Mouse (Mus musculus): ENCODE measurements around the gene Gm20388. TPM values are rescaled to one million over a fixed set of nuclear protein-coding genes. Genes with fewer than 3 reads are reported as not detected.

The Gm20388 gene
- polyA plus RNA-seq, 1 experiment from 2014 or later: not detected

- H3K9me3 ChIP-seq: no peaks in the 10 kb centered on the region
- no peak overlapping the region for H3K27ac ChIP-seq (replicated peaks)
- no peak overlapping the region for H3K4me3 ChIP-seq
- 78% methylated on average over 5 of the region's 5 CpGs for WGBS
- H3K27me3 ChIP-seq (replicated peaks): no peaks in the 10 kb centered on the region; the same call in 1 of the 2 replicates
- H3K36me3 ChIP-seq: no peaks in the 10 kb centered on the region
- H3K9ac ChIP-seq: no peak overlapping the region
- H3K4me1 ChIP-seq: peaks cover 18% of the 10 kb centered on the region
- no peak overlapping the region for H3K4me2 ChIP-seq
- no peak for ATAC-seq (ENCODE audit: extremely low read depth, insufficient number of reproducible peaks, low FRiP score, low TSS enrichment)
Measured at GRCm38 (mm10) chr8:120627298-120627697, 716.7 kb downstream of the Gm20388 start.

GRCm38 (mm10) chr8:120630031-120630430 lies 719.4 kb downstream of the Gm20388 start:
- Histone ChIP-seq H3K27ac (replicated peaks) (no peak overlapping the region), H3K4me3 (no peak overlapping the region), H3K36me3 (no peaks in the 10 kb centered on the region), H3K4me2 (no peak overlapping the region), H3K9me3 (no peaks in the 10 kb centered on the region), H3K4me1 (peaks cover 25% of the 10 kb centered on the region), H3K9ac (no peak overlapping the region), H3K27me3 (replicated peaks) (peaks cover 24% of the 10 kb centered on the region)
- no peak for ATAC-seq (ENCODE audit: extremely low read depth, insufficient number of reproducible peaks, low FRiP score, low TSS enrichment)
- WGBS: 36% methylated on average over 5 of the region's 5 CpGs

- no peak overlapping the region for H3K9ac ChIP-seq
- H3K36me3 ChIP-seq: no peaks in the 10 kb centered on the region
- H3K27ac ChIP-seq (replicated peaks): no peak overlapping the region
- H3K4me3 ChIP-seq: no peak overlapping the region
- no peak for ATAC-seq (ENCODE audit: extremely low read depth, insufficient number of reproducible peaks, low FRiP score, low TSS enrichment)
- H3K4me1 ChIP-seq: peaks cover 25% of the 10 kb centered on the region
- H3K9me3 ChIP-seq: no peaks in the 10 kb centered on the region
- peaks cover 30% of the 10 kb centered on the region for H3K27me3 ChIP-seq (replicated peaks)
- H3K4me2 ChIP-seq: no peak overlapping the region
- WGBS: 38% methylated on average over 6 of the region's 6 CpGs
Measured at GRCm38 (mm10) chr8:120630848-120631247, 720.2 kb downstream of the Gm20388 start.

GRCm38 (mm10) chr8:120631441-120632375 lies 721.1 kb downstream of the Gm20388 start:
- ATAC-seq (ENCODE audit: extremely low read depth, insufficient number of reproducible peaks, low FRiP score, low TSS enrichment): no peak
- no peak overlapping the region for H3K9ac ChIP-seq
- H3K27ac ChIP-seq (replicated peaks): no peak overlapping the region
- no peak overlapping the region for H3K4me2 ChIP-seq
- WGBS: 73% methylated on average over 21 of the region's 21 CpGs
- H3K36me3 ChIP-seq: no peaks in the 10 kb centered on the region
- H3K27me3 ChIP-seq (replicated peaks): peaks cover 36% of the 10 kb centered on the region
- no peaks in the 10 kb centered on the region for H3K9me3 ChIP-seq
- H3K4me1 ChIP-seq: peaks cover 25% of the 10 kb centered on the region
- no peak overlapping the region for H3K4me3 ChIP-seq

- H3K4me3 ChIP-seq: peak overlapping the region; percentile 70
- H3K4me1 ChIP-seq: peaks cover 25% of the 10 kb centered on the region
- H3K9ac ChIP-seq: peak overlapping the region; percentile 85
- peak overlapping the region; percentile 99 for H3K4me2 ChIP-seq
- H3K9me3 ChIP-seq: no peaks in the 10 kb centered on the region
- H3K36me3 ChIP-seq: no peaks in the 10 kb centered on the region
- ATAC-seq (ENCODE audit: extremely low read depth, insufficient number of reproducible peaks, low FRiP score, low TSS enrichment): no peak
- peaks cover 36% of the 10 kb centered on the region for H3K27me3 ChIP-seq (replicated peaks)
- 31% methylated on average over 17 of the region's 17 CpGs for WGBS
- H3K27ac ChIP-seq (replicated peaks): no peak overlapping the region
Measured at GRCm38 (mm10) chr8:120632969-120633664, 722.5 kb downstream of the Gm20388 start.

GRCm38 (mm10) chr8:120633665-120634271 lies 723.1 kb downstream of the Gm20388 start:
- H3K27ac ChIP-seq (replicated peaks): no peak overlapping the region
- H3K9ac ChIP-seq: peak overlapping the region; percentile 85
- peak overlapping the region; percentile 70 for H3K4me3 ChIP-seq
- 3% methylated on average over 44 of the region's 44 CpGs for WGBS
- peaks cover 36% of the 10 kb centered on the region for H3K27me3 ChIP-seq (replicated peaks)
- H3K9me3 ChIP-seq: no peaks in the 10 kb centered on the region
- H3K4me2 ChIP-seq: peak overlapping the region; percentile 99
- H3K4me1 ChIP-seq: peaks cover 25% of the 10 kb centered on the region
- H3K36me3 ChIP-seq: no peaks in the 10 kb centered on the region
- ATAC-seq (ENCODE audit: extremely low read depth, insufficient number of reproducible peaks, low FRiP score, low TSS enrichment): no peak

GRCm38 (mm10) chr8:120634329-120634839 lies 723.7 kb downstream of the Gm20388 start:
- no peaks in the 10 kb centered on the region for H3K9me3 ChIP-seq
- peak overlapping the region; percentile 70 for H3K4me3 ChIP-seq
- H3K9ac ChIP-seq: peak overlapping the region; percentile 85
- no peak for ATAC-seq (ENCODE audit: extremely low read depth, insufficient number of reproducible peaks, low FRiP score, low TSS enrichment)
- H3K27me3 ChIP-seq (replicated peaks): peaks cover 36% of the 10 kb centered on the region
- WGBS: 1% methylated on average over 39 of the region's 42 CpGs
- peaks cover 25% of the 10 kb centered on the region for H3K4me1 ChIP-seq
- no peaks in the 10 kb centered on the region for H3K36me3 ChIP-seq
- H3K27ac ChIP-seq (replicated peaks): no peak overlapping the region
- peak overlapping the region; percentile 99 for H3K4me2 ChIP-seq

GRCm38 (mm10) chr8:120641245-120641644 lies 730.6 kb downstream of the Gm20388 start:
- WGBS: 22% methylated on average over 8 of the region's 8 CpGs
- Histone ChIP-seq H3K9ac (no peak overlapping the region), H3K9me3 (no peaks in the 10 kb centered on the region), H3K27ac (replicated peaks) (0 out of 2 replicates have a peak overlapping the region, but pooled peaks have one; percentile 39), H3K4me1 (peaks cover 13% of the 10 kb centered on the region), H3K4me3 (no peak overlapping the region), H3K27me3 (replicated peaks) (0 out of 2 replicates have a peak, but pooled peaks cover 2% of the 10 kb centered on the region), H3K36me3 (no peaks in the 10 kb centered on the region), H3K4me2 (no peak overlapping the region)
- no peak for ATAC-seq (ENCODE audit: extremely low read depth, insufficient number of reproducible peaks, low FRiP score, low TSS enrichment)

- H3K27me3 ChIP-seq (replicated peaks): no peaks in the 10 kb centered on the region
- WGBS: 68% methylated on average over 10 of the region's 10 CpGs
- no peak overlapping the region for H3K27ac ChIP-seq (replicated peaks)
- no peak overlapping the region for H3K4me3 ChIP-seq
- no peaks in the 10 kb centered on the region for H3K36me3 ChIP-seq
- H3K9me3 ChIP-seq: no peaks in the 10 kb centered on the region
- H3K4me1 ChIP-seq: peaks cover 13% of the 10 kb centered on the region
- ATAC-seq (ENCODE audit: extremely low read depth, insufficient number of reproducible peaks, low FRiP score, low TSS enrichment): no peak
- no peak overlapping the region for H3K9ac ChIP-seq
- no peak overlapping the region for H3K4me2 ChIP-seq
Measured at GRCm38 (mm10) chr8:120642031-120642662, 731.5 kb downstream of the Gm20388 start.

- Histone ChIP-seq H3K9ac (no peak overlapping the region), H3K27me3 (replicated peaks) (no peaks in the 10 kb centered on the region), H3K4me1 (peaks cover 13% of the 10 kb centered on the region), H3K4me3 (no peak overlapping the region), H3K36me3 (no peaks in the 10 kb centered on the region), H3K27ac (replicated peaks) (no peak overlapping the region), H3K9me3 (no peaks in the 10 kb centered on the region), H3K4me2 (no peak overlapping the region)
- 64% methylated on average over 7 of the region's 7 CpGs for WGBS
- ATAC-seq (ENCODE audit: extremely low read depth, insufficient number of reproducible peaks, low FRiP score, low TSS enrichment): no peak
Measured at GRCm38 (mm10) chr8:120644663-120645062, 734.0 kb downstream of the Gm20388 start.

Measured in heart, embryonic 13.5 days (tissue).